8 mouse cellular contexts compared by ENCODE assay signal in the genomic region with DNA sequence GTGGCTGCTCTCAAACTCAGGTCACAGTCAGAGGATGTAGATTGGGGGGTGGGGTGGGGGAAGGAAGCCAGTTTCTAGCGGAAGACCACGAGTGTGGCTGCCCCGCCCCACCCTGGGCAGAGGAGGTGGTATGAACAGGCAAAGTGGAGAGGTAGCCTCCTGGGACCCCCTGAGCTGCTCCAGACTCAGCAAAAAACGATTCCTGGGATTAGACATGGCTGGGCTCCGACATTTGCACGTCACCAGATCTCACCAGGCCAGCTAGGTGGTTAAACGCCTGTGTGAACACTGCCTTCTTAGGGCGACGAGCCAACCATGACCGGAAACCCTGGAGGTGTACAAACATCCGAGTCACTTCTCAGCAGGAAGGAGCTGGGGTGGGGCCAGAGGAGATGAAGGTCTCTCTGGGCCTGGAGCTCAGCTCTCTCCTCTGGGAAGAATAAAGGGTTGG. TPM values are rescaled to one million over a fixed set of nuclear protein-coding genes. Genes with fewer than 3 reads are reported as not detected.
DNase-seq lines count a peak whose midpoint lies in the region; ATAC-seq lines count a peak whose summit lies in the region.

No protein-coding gene starts in this region.

- H3K9me3 ChIP-seq in liver, embryonic 11.5 days (ENCODE audit: control insufficient read depth, low read length) = no peaks in the 10 kb centered on the region

- peaks cover 20% of the 10 kb centered on the region for H3K4me1 ChIP-seq in liver, embryonic 11.5 days (replicated peaks; ENCODE audit: control insufficient read depth, insufficient read depth, low read length)

- peak; percentile 41 for DNase-seq in gastrocnemius, postnatal 14 days
- no peak for DNase-seq in gastrocnemius, adult 18-20 months (ENCODE audit: low spot score)
- peak; percentile 20 for DNase-seq in brain, adult 2 months (ENCODE audit: low read depth, low spot score)
- DNase-seq in heart, postnatal 4 days = peak; percentile 73
- no peak for DNase-seq in liver, embryonic 11.5 days (ENCODE audit: low spot score)
- peak; percentile 51 to 73 for DNase-seq in spleen, postnatal 10 days (ENCODE audit: low spot score in 2 of 2)
- DNase-seq in left cerebral cortex, adult 8-10 months (ENCODE audit: low spot score in 2 of 2) = no peak
- DNase-seq in yolk sac, embryonic 10.5 days (ENCODE audit: low spot score) = no peak

- H3K36me3 ChIP-seq in liver, embryonic 11.5 days (ENCODE audit: control insufficient read depth, insufficient read depth, low read length) = peaks cover 4% of the 10 kb centered on the region; the same call in 1 of the 2 replicates

- no peak overlapping the region for H3K4me3 ChIP-seq in liver, embryonic 11.5 days (ENCODE audit: low read depth, low read length)

- no peak overlapping the region for H3K4me2 ChIP-seq in liver, embryonic 11.5 days

- intact Hi-C loops in gastrocnemius, postnatal 14 days (cut with DNase I; ENCODE audit: low total_unique reads) = no loop called here

- WGBS in liver, embryonic 11.5 days = 42% methylated on average over 11 of the region's 11 CpGs

- H3K27me3 ChIP-seq in liver, embryonic 11.5 days (replicated peaks; ENCODE audit: control insufficient read depth, insufficient read depth, low read length) = no peaks in the 10 kb centered on the region

- peak overlapping the region; percentile 23; the same call in 1 of the 2 replicates for H3K27ac ChIP-seq in liver, embryonic 11.5 days (ENCODE audit: low read depth, low read length)

- ATAC-seq in liver, embryonic 11.5 days (replicated peaks; ENCODE audit: low FRiP score) = peak; percentile 35; the same call in 1 of the 2 replicates

- H3K9ac ChIP-seq in liver, embryonic 11.5 days (ENCODE audit: low read depth, low read length) = 0 out of 2 replicates have a peak overlapping the region, but pooled peaks have one; percentile 7

RNA-seq across cellular contexts. Expression of a gene that starts 23.7 kb away (rescaled TPM):
- 1 to 10 TPM; 1.4 to 1.6 TPM for total RNA-seq in gastrocnemius, postnatal 14 days (2021)
- total RNA-seq in gastrocnemius, adult 18-20 months (2021) = 1 to 10 TPM in 1 of 2 experiments, under 1 TPM in 1; 0.91 to 1.7 TPM
- total RNA-seq in heart, postnatal 4 days (2021) = 1 to 10 TPM; 1.3 to 1.4 TPM
- 1.7 and 3.5 TPM in 2 replicates for polyA plus RNA-seq in liver, embryonic 11.5 days (2014; fragmentation: Nextera tagmentation; extraction: Ambion mirVana)
- total RNA-seq in left cerebral cortex, adult 8-10 months (2022) = 1 to 10 TPM; 1.6 to 2.2 (median 1.8) TPM

RNA-seq across cellular contexts. Expression of a gene that starts 24.3 kb away (rescaled TPM):
- 10 to 100 TPM; 18.2 to 26.4 TPM for total RNA-seq in gastrocnemius, postnatal 14 days (2021)
- 10 to 100 TPM; 24.1 to 35.7 TPM for total RNA-seq in gastrocnemius, adult 18-20 months (2021)
- total RNA-seq in heart, postnatal 4 days (2021) = 10 to 100 TPM; 21.4 to 22.1 TPM
- polyA plus RNA-seq in liver, embryonic 11.5 days (2014; fragmentation: Nextera tagmentation; extraction: Ambion mirVana) = 2.1 and 3.1 TPM in 2 replicates
- total RNA-seq in left cerebral cortex, adult 8-10 months (2022) = 10 to 100 TPM; 33.8 to 57.7 (median 44.6) TPM

RNA-seq across cellular contexts. Expression of a gene that starts 41.5 kb away (rescaled TPM):
- 1 to 10 TPM; 5.1 to 5.4 TPM for total RNA-seq in gastrocnemius, postnatal 14 days (2021)
- 1 to 10 TPM; 5.8 to 5.9 TPM for total RNA-seq in gastrocnemius, adult 18-20 months (2021)
- total RNA-seq in heart, postnatal 4 days (2021) = 10 to 100 TPM; 11.0 to 11.1 TPM
- 23.4 and 24.8 TPM in 2 replicates for polyA plus RNA-seq in liver, embryonic 11.5 days (2014; fragmentation: Nextera tagmentation; extraction: Ambion mirVana)
- total RNA-seq in left cerebral cortex, adult 8-10 months (2022) = 10 to 100 TPM; 10.4 to 12.4 (median 11.3) TPM

RNA-seq across cellular contexts. Expression of a gene that starts 46.8 kb away (rescaled TPM):
- 1 to 10 TPM; 9.4 to 9.9 TPM for total RNA-seq in gastrocnemius, postnatal 14 days (2021)
- total RNA-seq in gastrocnemius, adult 18-20 months (2021) = 10 to 100 TPM in 1 of 2 experiments, 1 to 10 TPM in 1; 9.7 to 12.2 TPM
- 10 to 100 TPM in 1 of 2 experiments, 1 to 10 TPM in 1; 9.8 to 12.0 TPM for total RNA-seq in heart, postnatal 4 days (2021)
- polyA plus RNA-seq in liver, embryonic 11.5 days (2014; fragmentation: Nextera tagmentation; extraction: Ambion mirVana) = 10.7 and 15.0 TPM in 2 replicates
- 10 to 100 TPM in 2 of 4 experiments, 1 to 10 TPM in 2; 8.4 to 10.9 (median 9.9) TPM for total RNA-seq in left cerebral cortex, adult 8-10 months (2022)

RNA-seq across cellular contexts. Expression of a gene that starts 51.1 kb away (rescaled TPM):
- total RNA-seq in gastrocnemius, postnatal 14 days (2021) = 1 to 10 TPM; 2.3 to 4.2 TPM
- 1 to 10 TPM; 2.8 to 4.0 TPM for total RNA-seq in gastrocnemius, adult 18-20 months (2021)
- 1 to 10 TPM; 5.2 to 6.0 TPM for total RNA-seq in heart, postnatal 4 days (2021)
- polyA plus RNA-seq in liver, embryonic 11.5 days (2014; fragmentation: Nextera tagmentation; extraction: Ambion mirVana) = 8.7 and 10.0 TPM in 2 replicates
- total RNA-seq in left cerebral cortex, adult 8-10 months (2022) = 1 to 10 TPM; 6.8 to 8.9 (median 7.4) TPM

Comparison
In these comparisons a context has a peak if more than half of its experiments do, and no peak if none do; other contexts are left out.
1. DNase-seq: peak in gastrocnemius, postnatal 14 days (single experiment), brain, adult 2 months (single experiment), heart, postnatal 4 days (single experiment) and spleen, postnatal 10 days (2 of 2); none in gastrocnemius, adult 18-20 months (single experiment), liver, embryonic 11.5 days (single experiment), left cerebral cortex, adult 8-10 months (0 of 2) and yolk sac, embryonic 10.5 days (single experiment).